Mouse (Mus musculus) cerebellum, postnatal 14 days (tissue): ENCODE results near the gene Gba.
"Not testable (repeated sequence)": the region's sequence is repeated elsewhere in the genome, so short reads cannot be mapped to it uniquely, and the experiment has no call there.

ENCODE experiments used
- DNase-seq, 2 experiments: peaks; one replicate each; pipeline ENCODE4 v3.0.0; 2021; ENCODE audit warnings: mixed read lengths in 2 of 2

The Gba gene

GRCm38 (mm10) chr3:89216407-89216806 is 13.7 kb downstream of the Gba start:
- not testable (repeated sequence) for DNase-seq

- no peak for DNase-seq
Observed at GRCm38 (mm10) chr3:89218271-89218670, 15.5 kb downstream of the Gba start.

DNA sequence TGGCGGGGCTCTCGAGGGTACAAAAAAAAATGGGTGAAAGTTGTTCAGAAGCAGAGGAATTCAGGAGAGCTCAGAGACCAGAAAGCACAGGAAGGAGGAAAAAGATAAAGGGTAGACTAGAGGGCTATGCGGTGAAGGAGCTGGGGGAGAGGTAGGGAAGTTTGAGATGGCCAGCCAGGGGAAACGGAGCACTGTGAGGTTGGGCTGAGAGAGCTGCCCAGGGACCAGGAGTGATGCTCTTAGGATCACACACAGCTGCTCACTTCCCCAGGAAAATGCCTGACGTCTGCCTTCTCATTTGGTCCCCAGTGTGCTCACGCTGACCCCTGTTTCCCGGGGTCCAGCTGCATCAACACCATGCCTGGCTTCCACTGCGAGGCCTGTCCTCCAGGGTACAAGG is 16.8 kb downstream of the Gba start:
- no peak for DNase-seq

- DNase-seq = no peak
Observed at GRCm38 (mm10) chr3:89221167-89221566, 18.4 kb downstream of the Gba start.

- DNase-seq = no peak
Observed at GRCm38 (mm10) chr3:89224796-89225195, 22.1 kb downstream of the Gba start.

DNA sequence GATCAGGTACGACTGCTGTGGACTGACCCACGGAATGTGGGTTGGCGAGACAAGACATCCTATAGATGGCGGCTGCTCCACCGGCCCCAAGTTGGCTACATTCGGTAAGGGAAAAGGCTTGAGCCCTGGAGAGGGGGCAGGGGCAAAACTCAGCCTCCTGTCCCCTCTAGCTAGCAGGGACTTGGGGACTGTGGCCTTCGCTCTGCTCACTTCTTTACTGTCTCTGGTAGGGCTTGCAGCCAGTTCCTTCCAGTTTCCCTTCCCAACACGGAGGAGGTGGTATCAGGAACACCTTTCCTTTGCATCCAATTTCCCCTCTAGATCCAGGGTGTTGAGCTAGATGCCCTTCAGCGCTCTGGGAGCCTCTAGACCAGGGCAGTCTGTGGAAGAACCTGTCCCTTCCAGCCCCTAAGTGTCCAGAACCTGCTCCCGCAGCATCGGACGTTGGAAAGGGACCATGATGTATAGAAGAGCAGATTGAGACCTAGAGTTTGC is 22.6 kb downstream of the Gba start:
- no peak for DNase-seq

DNA sequence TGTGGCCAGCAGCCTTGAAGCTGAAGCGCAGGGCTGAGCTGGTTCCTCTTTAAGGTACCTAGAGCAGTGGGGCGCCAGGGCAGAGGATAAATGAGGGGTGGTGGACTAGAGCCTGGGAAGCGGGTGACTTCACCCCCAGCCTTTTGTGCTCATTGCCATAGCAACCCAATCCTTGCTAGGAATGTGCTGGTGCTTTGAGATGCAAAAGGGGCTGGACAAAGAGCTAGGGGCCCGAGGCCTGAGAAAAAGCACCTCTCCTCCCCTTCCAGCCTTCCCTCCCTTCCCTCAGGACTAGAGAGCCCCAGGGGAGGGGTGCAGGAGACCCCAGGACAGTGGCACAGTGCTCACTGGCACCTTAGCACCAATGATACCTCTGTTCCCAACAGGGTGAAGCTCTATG is 23.2 kb downstream of the Gba start:
- no peak for DNase-seq

DNA sequence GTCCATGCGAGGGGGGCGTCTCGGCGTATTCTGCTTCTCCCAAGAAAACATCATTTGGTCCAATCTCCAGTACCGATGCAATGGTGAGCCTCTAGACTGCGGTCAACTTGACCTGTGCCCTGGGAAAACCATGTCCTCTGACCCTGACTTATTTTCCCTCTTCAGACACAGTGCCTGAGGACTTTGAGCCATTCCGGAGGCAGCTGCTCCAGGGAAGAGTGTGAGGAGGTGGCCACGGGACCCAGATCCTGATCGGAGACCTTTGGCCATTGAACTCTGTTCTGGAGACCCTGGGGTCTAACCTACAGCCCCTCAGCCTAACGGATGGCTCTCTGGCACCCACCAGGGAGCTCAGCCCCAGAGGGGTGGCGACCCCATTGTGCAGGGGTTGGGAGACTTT is 23.6 kb downstream of the Gba start:
- DNase-seq = no peak

- DNase-seq = no peak
Observed at GRCm38 (mm10) chr3:89226900-89227299, 24.2 kb downstream of the Gba start, which contains the start of gene Mtx1. Gene Mtx1 (minus strand): TSS chr3:89227088.

DNA sequence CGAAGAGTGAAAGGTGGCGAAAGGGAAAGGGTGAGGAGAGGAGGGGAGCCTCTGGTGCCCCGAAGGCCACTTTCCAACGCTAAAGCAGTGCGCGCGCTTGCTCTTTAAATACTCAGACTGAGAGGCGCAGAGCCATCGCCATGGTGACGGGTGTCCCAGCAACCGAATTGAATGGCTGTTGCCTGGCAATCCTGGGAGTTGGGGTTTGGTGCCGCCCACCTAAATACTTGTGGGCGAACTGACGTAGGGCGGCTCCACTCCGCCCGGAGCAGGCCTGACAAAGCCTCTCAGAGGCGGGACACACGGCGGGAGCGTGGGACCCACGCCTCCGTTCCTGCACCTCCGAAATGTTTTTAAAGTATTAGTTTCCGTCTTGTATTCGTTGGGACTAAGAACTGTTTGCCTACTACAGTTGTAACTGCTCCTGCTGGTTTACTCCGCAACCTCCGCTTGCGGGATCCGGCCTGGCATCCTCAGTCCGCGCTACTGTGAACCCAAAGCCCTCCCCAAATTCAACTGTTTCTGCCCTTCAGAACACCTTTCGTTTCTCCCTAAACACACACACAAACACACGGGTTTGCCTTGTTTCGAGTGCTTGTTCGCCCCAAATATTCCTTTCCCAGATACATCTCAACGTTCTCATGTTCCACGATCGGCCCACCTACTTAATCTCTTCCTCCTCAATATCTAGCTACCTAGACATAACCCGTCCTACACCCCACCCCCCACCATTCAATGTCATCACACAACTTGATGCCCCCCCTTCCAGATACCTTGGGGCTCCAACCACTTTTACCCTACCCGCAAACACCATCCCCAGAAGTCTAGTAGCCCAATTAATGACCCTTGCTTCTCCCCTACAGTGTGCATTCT is 24.8 kb downstream of the Gba start:
- peak; percentile 57 to 70 for DNase-seq

DNA sequence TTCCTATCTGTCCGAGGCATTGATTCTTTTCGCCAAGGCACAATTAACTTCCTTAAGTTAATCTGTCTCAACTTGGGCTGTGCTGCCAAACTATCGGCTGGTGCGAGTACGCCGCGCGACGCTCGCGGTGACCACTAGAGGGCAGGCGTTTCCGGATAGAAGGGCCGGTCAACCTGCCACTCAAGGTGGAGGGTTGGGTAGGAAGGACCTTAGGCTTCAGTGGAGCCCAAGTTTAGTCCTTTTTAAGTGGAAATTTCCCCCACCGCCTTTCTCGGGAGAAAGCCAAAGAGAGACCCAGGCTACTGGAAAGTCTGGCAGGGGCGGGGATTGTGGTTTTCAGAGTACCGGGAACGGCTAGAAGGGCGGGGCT is 25.4 kb downstream of the Gba start:
- DNase-seq = peak; percentile 93 to 95

GRCm38 (mm10) chr3:89228836-89229235 is 26.1 kb downstream of the Gba start, which contains the start of gene Muc1:
Gene Muc1 (plus strand): TSS chr3:89229057.
- DNase-seq = no peak

DNA sequence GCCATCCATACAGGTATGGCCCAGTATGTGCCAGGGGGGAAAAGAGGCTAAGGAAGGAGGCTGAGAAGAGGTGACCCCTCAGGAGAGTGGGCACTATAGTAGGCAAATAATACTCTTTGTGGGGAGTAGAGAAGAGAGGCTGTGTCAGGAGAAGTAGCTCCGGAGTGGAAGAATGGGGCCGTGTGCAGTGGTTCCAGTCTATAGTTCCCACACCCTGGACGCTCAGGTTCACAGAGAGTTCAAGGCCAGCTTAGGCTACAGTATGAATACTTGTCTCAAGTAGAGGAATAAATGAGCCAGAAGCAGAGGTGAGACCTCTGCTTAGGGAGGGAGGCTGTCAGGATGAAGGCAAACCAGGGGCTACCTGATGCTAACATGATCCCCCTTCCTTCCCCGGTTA is 26.5 kb downstream of the Gba start:
- DNase-seq = no peak

DNA sequence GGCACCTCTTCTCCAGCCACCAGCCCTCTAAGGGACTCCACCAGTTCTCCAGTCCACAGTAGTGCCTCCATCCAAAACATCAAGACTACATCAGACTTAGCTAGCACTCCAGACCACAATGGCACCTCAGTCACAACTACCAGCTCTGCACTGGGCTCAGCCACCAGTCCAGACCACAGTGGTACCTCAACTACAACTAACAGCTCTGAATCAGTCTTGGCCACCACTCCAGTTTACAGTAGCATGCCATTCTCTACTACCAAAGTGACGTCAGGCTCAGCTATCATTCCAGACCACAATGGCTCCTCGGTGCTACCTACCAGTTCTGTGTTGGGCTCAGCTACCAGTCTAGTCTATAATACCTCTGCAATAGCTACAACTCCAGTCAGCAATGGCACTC is 27.8 kb downstream of the Gba start:
- no peak for DNase-seq

GRCm38 (mm10) chr3:89231345-89231744 is 28.6 kb downstream of the Gba start:
- DNase-seq = no peak

GRCm38 (mm10) chr3:89231772-89232275 is 29.1 kb downstream of the Gba start:
- DNase-seq = peak in 1 of 2 experiments; percentile 60

DNA sequence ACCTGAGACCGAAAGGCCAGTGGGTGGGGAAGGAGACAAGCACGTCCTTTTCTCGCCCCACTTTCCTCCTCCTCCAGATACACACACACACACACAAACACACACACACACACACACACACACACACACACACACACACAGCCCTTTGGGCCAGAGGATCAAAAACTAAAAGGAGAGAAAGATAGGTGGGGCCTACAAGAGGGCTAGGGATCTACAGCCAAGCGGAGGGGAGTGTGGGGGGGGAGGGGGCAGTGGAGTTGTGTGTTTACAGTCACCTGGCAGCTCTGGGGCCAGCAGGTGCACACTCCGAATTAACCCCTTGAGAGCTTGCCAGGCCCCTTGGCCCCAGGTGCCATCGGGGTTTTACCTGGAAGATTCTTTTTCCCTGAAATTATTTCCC is 29.9 kb downstream of the Gba start:
- no peak for DNase-seq

DNA sequence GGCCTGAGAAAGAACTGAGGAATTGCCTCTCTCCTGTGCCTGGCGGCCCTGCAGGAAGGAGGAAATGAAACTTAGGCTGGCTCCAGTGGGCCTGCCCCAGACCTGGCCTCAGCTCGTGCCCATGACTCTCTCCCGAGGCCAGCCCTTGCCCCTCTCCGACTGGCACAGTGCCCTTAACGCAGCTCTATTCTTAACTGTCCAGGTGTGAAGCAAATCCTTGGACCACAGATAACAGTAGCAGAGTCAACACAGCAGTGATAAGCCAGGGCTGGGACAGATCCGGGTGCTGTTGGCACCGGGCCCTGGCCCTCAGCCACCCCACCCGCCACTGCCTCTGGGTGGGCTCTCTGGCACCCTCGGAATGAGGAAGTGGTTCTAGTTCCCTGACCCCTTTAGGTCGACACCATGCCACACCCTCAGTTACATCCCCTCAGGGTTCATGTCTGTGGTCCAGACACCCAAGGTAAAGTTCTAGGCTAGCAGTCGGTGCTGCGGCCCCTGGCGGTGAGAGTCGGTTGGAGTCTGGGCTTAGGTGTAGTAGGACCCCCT is 30.9 kb downstream of the Gba start:
- no peak for DNase-seq

DNA sequence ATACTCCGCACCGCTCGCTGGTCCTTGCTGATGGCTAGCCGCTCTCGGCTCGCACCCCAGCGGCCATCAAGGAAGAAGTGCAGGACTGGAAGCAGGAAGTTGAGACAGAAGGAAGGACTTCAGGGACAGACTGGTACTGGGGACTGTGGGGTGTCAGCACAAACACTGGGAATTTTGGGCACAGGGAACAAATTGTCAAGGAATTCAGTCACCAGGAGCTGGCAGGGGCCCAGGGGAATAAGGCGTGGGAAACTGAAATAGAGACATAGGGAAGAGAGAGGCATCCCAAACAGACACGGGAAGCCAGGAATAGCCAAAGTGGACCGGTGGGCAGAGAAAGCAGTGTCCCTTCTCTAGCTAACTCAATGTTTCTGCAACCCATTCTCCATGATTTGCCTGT is 33.8 kb downstream of the Gba start:
- no peak for DNase-seq

DNA sequence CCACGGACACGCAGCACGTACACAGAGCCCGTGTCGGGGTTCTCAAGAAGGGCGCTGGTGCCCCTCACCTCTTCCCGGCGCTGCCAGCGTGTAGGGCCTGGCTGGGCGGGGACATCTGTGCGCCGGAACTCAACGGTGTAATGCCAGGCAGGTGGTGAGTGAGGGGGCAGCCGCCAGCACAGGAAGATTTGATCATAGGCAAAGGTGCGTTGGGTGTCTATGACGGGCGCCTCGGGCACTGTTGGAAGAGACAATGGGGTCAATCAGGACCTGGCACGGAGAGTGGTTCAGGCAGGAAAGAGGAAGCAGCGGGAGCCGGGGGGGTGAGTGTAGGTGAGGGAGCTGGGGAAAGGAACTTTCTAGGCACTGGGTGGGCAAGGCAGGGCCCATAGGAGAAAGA is 35.0 kb downstream of the Gba start:
- no peak for DNase-seq

GRCm38 (mm10) chr3:89238494-89238893 is 35.8 kb downstream of the Gba start:
- no peak for DNase-seq

DNA sequence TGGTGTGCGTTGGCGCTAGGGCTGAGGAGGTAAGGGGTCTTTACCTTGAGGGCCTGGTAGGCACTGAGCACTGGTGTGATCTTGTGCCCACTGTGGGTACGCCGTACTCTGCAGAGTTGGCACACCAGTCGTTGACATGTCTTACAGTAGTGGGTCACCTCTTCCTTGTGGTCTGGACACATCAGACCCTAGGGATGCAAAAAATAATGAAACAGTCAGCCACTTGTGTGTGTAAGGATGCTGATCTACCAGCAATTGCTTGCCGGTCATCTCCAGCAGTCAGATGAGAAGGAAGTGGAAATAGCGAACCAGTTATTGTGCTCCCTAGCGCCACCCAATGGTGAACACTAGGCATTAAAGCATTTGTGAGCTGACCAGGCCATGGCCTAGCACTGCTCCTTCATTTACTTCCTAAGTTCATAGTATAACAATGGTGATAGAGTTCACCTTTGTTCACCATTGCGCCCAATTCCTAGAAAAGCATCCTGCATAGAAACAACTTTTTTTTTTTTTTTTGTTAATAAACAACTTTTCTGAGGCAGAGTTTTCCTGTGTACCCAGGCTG is 39.7 kb downstream of the Gba start:
- DNase-seq = peak; percentile 82 to 92

DNA sequence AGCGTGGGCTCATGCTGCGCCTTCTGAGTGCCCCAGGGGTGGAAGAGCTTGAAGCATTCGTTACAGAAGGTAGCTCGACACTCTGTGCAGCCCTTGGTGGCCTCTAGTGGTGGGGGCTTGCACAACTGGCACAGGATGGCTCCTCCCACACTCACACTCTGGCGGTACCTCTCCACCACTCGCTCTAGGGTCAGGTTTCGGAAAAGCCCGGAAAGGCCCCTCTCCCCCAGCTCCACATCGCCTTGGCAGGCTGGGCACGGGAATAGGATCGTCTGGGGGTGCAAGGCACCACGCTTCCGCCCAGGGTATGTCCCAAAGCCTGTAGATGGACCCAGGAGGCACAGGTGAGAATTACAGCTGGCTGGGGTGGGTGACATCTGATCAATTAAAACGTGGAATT is 40.9 kb downstream of the Gba start:
- peak; percentile 52 to 58 for DNase-seq
